Mouse (Mus musculus): Measurements from ENCODE around the gene Pde6g. TPM values are rescaled to one million over a fixed set of nuclear protein-coding genes. Genes with fewer than 3 reads are reported as not detected.

The Pde6g gene
- polyA plus RNA-seq (2014; fragmentation: Nextera tagmentation; extraction: Ambion mirVana) = 0.18 and 0.26 TPM in 2 replicates

- ATAC-seq (ENCODE audit: low FRiP score) = no peak
- 86% methylated on average over 4 of the region's 4 CpGs for WGBS
- no peaks in the 10 kb centered on the region for H3K27me3 ChIP-seq (ENCODE audit: control insufficient read depth, insufficient read depth, low read length)
- no peak within 1 kb of the TSS for H3K4me3 ChIP-seq (ENCODE audit: low read depth, low read length)
- no peak within 1 kb of the TSS for H3K4me2 ChIP-seq (replicated peaks; ENCODE audit: low read depth, low read length)
- no peak within 1 kb of the TSS for H3K27ac ChIP-seq (ENCODE audit: low read depth, low read length)
- no peak for DNase-seq (ENCODE audit: low spot score)
- no peaks in the 10 kb centered on the region for H3K9me3 ChIP-seq (ENCODE audit: control insufficient read depth, low read length)
- no peaks in the 10 kb centered on the region; the same call in 1 of the 2 replicates for H3K4me1 ChIP-seq (replicated peaks; ENCODE audit: control insufficient read depth, insufficient read depth, low read length)
- no peaks in the 10 kb centered on the region for H3K36me3 ChIP-seq (ENCODE audit: control insufficient read depth, insufficient read depth, low read length)
- H3K9ac ChIP-seq (ENCODE audit: low read depth, low read length) = no peak within 1 kb of the TSS
Observed at GRCm38 (mm10) chr11:120453306-120453705, at the start of gene Pde6g. TSS of gene Pde6g (minus strand) at chr11:120453500.

GRCm38 (mm10) chr11:120501701-120502100 lies 48.4 kb upstream of the Pde6g start:
- Histone ChIP-seq H3K9ac (ENCODE audit: low read depth, low read length) (no peak overlapping the region), H3K27me3 (ENCODE audit: control insufficient read depth, insufficient read depth, low read length) (no peaks in the 10 kb centered on the region), H3K9me3 (ENCODE audit: control insufficient read depth, low read length) (no peaks in the 10 kb centered on the region), H3K36me3 (ENCODE audit: control insufficient read depth, insufficient read depth, low read length) (0 out of 2 replicates have a peak, but pooled peaks cover 4% of the 10 kb centered on the region), H3K4me3 (ENCODE audit: low read depth, low read length) (no peak overlapping the region), H3K27ac (ENCODE audit: low read depth, low read length) (no peak overlapping the region), H3K4me1 (replicated peaks; ENCODE audit: control insufficient read depth, insufficient read depth, low read length) (no peaks in the 10 kb centered on the region), H3K4me2 (replicated peaks; ENCODE audit: low read depth, low read length) (no peak overlapping the region)
- ATAC-seq (ENCODE audit: low FRiP score) (no peak), DNase-seq (ENCODE audit: low spot score) (no peak)
- 87% methylated on average over 4 of the region's 4 CpGs for WGBS

- H3K36me3 ChIP-seq (ENCODE audit: control insufficient read depth, insufficient read depth, low read length) = 0 out of 2 replicates have a peak, but pooled peaks cover 4% of the 10 kb centered on the region
- no peak overlapping the region for H3K4me2 ChIP-seq (replicated peaks; ENCODE audit: low read depth, low read length)
- no peaks in the 10 kb centered on the region for H3K9me3 ChIP-seq (ENCODE audit: control insufficient read depth, low read length)
- DNase-seq (ENCODE audit: low spot score) (no peak), ATAC-seq (ENCODE audit: low FRiP score) (no peak)
- no peak overlapping the region for H3K9ac ChIP-seq (ENCODE audit: low read depth, low read length)
- no peak overlapping the region for H3K27ac ChIP-seq (ENCODE audit: low read depth, low read length)
- 73% methylated on average over 6 of the region's 6 CpGs for WGBS
- H3K27me3 ChIP-seq (ENCODE audit: control insufficient read depth, insufficient read depth, low read length) = no peaks in the 10 kb centered on the region
- no peaks in the 10 kb centered on the region for H3K4me1 ChIP-seq (replicated peaks; ENCODE audit: control insufficient read depth, insufficient read depth, low read length)
- H3K4me3 ChIP-seq (ENCODE audit: low read depth, low read length) = no peak overlapping the region
Observed at GRCm38 (mm10) chr11:120501018-120501417, 47.7 kb upstream of the Pde6g start.

GRCm38 (mm10) chr11:120500357-120500756 lies 47.1 kb upstream of the Pde6g start:
- Histone ChIP-seq H3K27ac (ENCODE audit: low read depth, low read length) (no peak overlapping the region), H3K27me3 (ENCODE audit: control insufficient read depth, insufficient read depth, low read length) (no peaks in the 10 kb centered on the region), H3K4me2 (replicated peaks; ENCODE audit: low read depth, low read length) (no peak overlapping the region), H3K9ac (ENCODE audit: low read depth, low read length) (no peak overlapping the region), H3K4me1 (replicated peaks; ENCODE audit: control insufficient read depth, insufficient read depth, low read length) (no peaks in the 10 kb centered on the region), H3K9me3 (ENCODE audit: control insufficient read depth, low read length) (no peaks in the 10 kb centered on the region), H3K4me3 (ENCODE audit: low read depth, low read length) (no peak overlapping the region), H3K36me3 (ENCODE audit: control insufficient read depth, insufficient read depth, low read length) (0 out of 2 replicates have a peak, but pooled peaks cover 8% of the 10 kb centered on the region)
- 22% methylated on average over 3 of the region's 3 CpGs for WGBS
- ATAC-seq (ENCODE audit: low FRiP score) (no peak), DNase-seq (ENCODE audit: low spot score) (no peak)

- H3K27me3 ChIP-seq (ENCODE audit: control insufficient read depth, insufficient read depth, low read length) = no peaks in the 10 kb centered on the region
- H3K4me2 ChIP-seq (replicated peaks; ENCODE audit: low read depth, low read length) = no peak overlapping the region
- no peak overlapping the region for H3K27ac ChIP-seq (ENCODE audit: low read depth, low read length)
- DNase-seq (ENCODE audit: low spot score) (no peak), ATAC-seq (ENCODE audit: low FRiP score) (no peak)
- H3K9ac ChIP-seq (ENCODE audit: low read depth, low read length) = no peak overlapping the region
- WGBS = 87% methylated on average over 6 of the region's 6 CpGs
- H3K4me3 ChIP-seq (ENCODE audit: low read depth, low read length) = no peak overlapping the region
- H3K4me1 ChIP-seq (replicated peaks; ENCODE audit: control insufficient read depth, insufficient read depth, low read length) = no peaks in the 10 kb centered on the region
- H3K36me3 ChIP-seq (ENCODE audit: control insufficient read depth, insufficient read depth, low read length) = peaks cover 8% of the 10 kb centered on the region; the same call in 1 of the 2 replicates
- H3K9me3 ChIP-seq (ENCODE audit: control insufficient read depth, low read length) = no peaks in the 10 kb centered on the region
Observed at GRCm38 (mm10) chr11:120499894-120500293, 46.6 kb upstream of the Pde6g start.

- Histone ChIP-seq H3K27me3 (ENCODE audit: control insufficient read depth, insufficient read depth, low read length) (no peaks in the 10 kb centered on the region), H3K4me1 (replicated peaks; ENCODE audit: control insufficient read depth, insufficient read depth, low read length) (no peaks in the 10 kb centered on the region), H3K4me3 (ENCODE audit: low read depth, low read length) (no peak overlapping the region), H3K9ac (ENCODE audit: low read depth, low read length) (no peak overlapping the region), H3K9me3 (ENCODE audit: control insufficient read depth, low read length) (no peaks in the 10 kb centered on the region), H3K36me3 (ENCODE audit: control insufficient read depth, insufficient read depth, low read length) (peaks cover 8% of the 10 kb centered on the region; the same call in 1 of the 2 replicates), H3K27ac (ENCODE audit: low read depth, low read length) (no peak overlapping the region), H3K4me2 (replicated peaks; ENCODE audit: low read depth, low read length) (no peak overlapping the region)
- WGBS = 90% methylated on average over 5 of the region's 5 CpGs
- DNase-seq (ENCODE audit: low spot score) (no peak), ATAC-seq (ENCODE audit: low FRiP score) (no peak)
Observed at GRCm38 (mm10) chr11:120498891-120499290, 45.6 kb upstream of the Pde6g start.

- no peak overlapping the region for H3K4me2 ChIP-seq (replicated peaks; ENCODE audit: low read depth, low read length)
- no peak overlapping the region for H3K27ac ChIP-seq (ENCODE audit: low read depth, low read length)
- DNase-seq (ENCODE audit: low spot score) = no peak
- ATAC-seq (ENCODE audit: low FRiP score) = no peak
- no peak overlapping the region for H3K9ac ChIP-seq (ENCODE audit: low read depth, low read length)
- no peaks in the 10 kb centered on the region for H3K27me3 ChIP-seq (ENCODE audit: control insufficient read depth, insufficient read depth, low read length)
- no peaks in the 10 kb centered on the region for H3K4me1 ChIP-seq (replicated peaks; ENCODE audit: control insufficient read depth, insufficient read depth, low read length)
- H3K9me3 ChIP-seq (ENCODE audit: control insufficient read depth, low read length) = no peaks in the 10 kb centered on the region
- no peak overlapping the region for H3K4me3 ChIP-seq (ENCODE audit: low read depth, low read length)
- H3K36me3 ChIP-seq (ENCODE audit: control insufficient read depth, insufficient read depth, low read length) = peaks cover 8% of the 10 kb centered on the region; the same call in 1 of the 2 replicates
- 92% methylated on average over 12 of the region's 12 CpGs for WGBS
Observed at GRCm38 (mm10) chr11:120498226-120498625, 44.9 kb upstream of the Pde6g start.

GRCm38 (mm10) chr11:120497436-120497835 lies 44.1 kb upstream of the Pde6g start:
- Histone ChIP-seq H3K27ac (ENCODE audit: low read depth, low read length) (no peak overlapping the region), H3K4me3 (ENCODE audit: low read depth, low read length) (no peak overlapping the region), H3K36me3 (ENCODE audit: control insufficient read depth, insufficient read depth, low read length) (peaks cover 8% of the 10 kb centered on the region; the same call in 1 of the 2 replicates), H3K4me2 (replicated peaks; ENCODE audit: low read depth, low read length) (no peak overlapping the region), H3K4me1 (replicated peaks; ENCODE audit: control insufficient read depth, insufficient read depth, low read length) (0 out of 2 replicates have a peak, but pooled peaks cover under 1% of the 10 kb centered on the region), H3K27me3 (ENCODE audit: control insufficient read depth, insufficient read depth, low read length) (no peaks in the 10 kb centered on the region), H3K9ac (ENCODE audit: low read depth, low read length) (no peak overlapping the region), H3K9me3 (ENCODE audit: control insufficient read depth, low read length) (no peaks in the 10 kb centered on the region)
- 93% methylated on average over 3 of the region's 3 CpGs for WGBS
- ATAC-seq (ENCODE audit: low FRiP score) = no peak
- DNase-seq (ENCODE audit: low spot score) = no peak

GRCm38 (mm10) chr11:120493911-120494310 lies 40.6 kb upstream of the Pde6g start:
- Histone ChIP-seq H3K4me3 (ENCODE audit: low read depth, low read length) (0 out of 2 replicates have a peak overlapping the region, but pooled peaks have one; percentile 2), H3K27me3 (ENCODE audit: control insufficient read depth, insufficient read depth, low read length) (no peaks in the 10 kb centered on the region), H3K36me3 (ENCODE audit: control insufficient read depth, insufficient read depth, low read length) (peaks cover 8% of the 10 kb centered on the region; the same call in 1 of the 2 replicates), H3K27ac (ENCODE audit: low read depth, low read length) (no peak overlapping the region), H3K9me3 (ENCODE audit: control insufficient read depth, low read length) (no peaks in the 10 kb centered on the region), H3K4me2 (replicated peaks; ENCODE audit: low read depth, low read length) (no peak overlapping the region), H3K4me1 (replicated peaks; ENCODE audit: control insufficient read depth, insufficient read depth, low read length) (peaks cover 9% of the 10 kb centered on the region), H3K9ac (ENCODE audit: low read depth, low read length) (no peak overlapping the region)
- DNase-seq (ENCODE audit: low spot score) (no peak), ATAC-seq (ENCODE audit: low FRiP score) (no peak)
- 91% methylated on average over 3 of the region's 3 CpGs for WGBS
